Mouse (Mus musculus) adrenal gland, postnatal 14 days (tissue): ENCODE data around the gene Tmem110. TPM values are rescaled to one million over a fixed set of nuclear protein-coding genes. Genes with fewer than 3 reads are reported as not detected.

ENCODE experiments used
- DNase-seq: peaks from one replicate; pipeline ENCODE4 v3.0.0; 2021; ENCODE audit warnings: mixed read lengths
- total RNA-seq: library from RNA; stranded (reverse); gene quantifications from 2 replicates; pipeline ENCODE4 v1.2.3, GENCODE M21; 2021

Tmem110 gene
- total RNA-seq, 1 experiment from 2014 or later = 18.1 TPM

GRCm38 (mm10) chr14:30862368-30862767, 37.0 kb downstream of the Tmem110 start:
- DNase-seq = no peak

DNA sequence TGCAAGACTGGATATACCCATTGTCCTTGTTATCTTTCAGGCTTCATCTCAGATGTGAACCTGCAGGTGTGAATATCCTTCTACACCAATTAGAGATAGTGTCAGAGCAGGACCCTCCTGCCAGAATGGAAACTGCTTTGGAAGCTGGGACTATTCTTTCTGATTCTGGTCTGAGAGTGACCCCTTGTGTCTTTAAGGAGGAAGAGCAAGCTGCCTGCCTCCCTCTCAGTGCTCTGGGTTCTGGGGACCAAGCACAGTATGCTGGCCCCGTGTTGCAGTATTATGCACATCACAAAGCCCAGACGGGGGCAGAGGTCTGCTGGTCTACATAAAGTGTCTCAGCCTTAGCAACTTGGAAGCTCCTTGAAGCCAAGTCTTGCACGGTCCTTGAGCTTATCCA, 39.9 kb downstream of the Tmem110 start:
- no peak for DNase-seq

DNA sequence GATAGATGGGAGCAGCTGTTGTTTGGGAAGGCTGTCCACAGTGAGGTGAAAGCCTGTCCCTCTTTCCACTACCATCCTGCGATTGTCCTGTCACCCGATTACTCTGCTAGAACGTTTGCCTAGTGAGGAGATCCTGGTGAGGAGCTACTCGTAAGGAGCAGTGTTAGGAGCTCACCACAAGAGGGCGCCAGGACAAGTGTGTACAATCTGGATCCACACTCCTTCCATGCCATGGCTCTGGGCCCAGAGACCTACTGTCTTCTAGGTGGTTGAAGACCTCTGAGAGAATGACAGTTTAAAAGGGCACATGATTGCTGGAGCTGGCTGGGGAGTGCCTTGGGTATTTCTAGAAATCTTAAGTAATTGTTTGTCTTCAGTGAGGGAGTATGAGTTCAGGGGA, 41.7 kb downstream of the Tmem110 start:
- DNase-seq = peak; percentile 89

DNA sequence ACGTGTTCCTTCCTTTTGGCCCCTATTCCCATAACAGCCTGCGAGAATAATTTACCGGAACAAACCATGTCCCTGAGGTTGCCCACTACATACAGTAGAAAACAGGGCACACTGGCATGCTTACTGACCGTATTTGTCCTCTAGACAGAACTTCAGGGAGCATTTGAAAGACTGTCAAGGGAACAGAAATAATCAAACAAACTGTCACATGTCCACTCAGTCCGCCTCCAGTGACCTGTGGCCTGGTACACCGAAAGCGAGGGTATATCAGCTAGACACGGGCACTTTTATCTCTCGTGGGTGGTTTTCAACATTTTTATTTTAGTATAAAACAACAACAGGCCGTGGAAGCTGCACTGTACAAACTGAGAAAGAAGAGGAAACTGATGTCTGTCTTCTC, 43.4 kb downstream of the Tmem110 start:
- DNase-seq = no peak

GRCm38 (mm10) chr14:30869391-30869801, 44.0 kb downstream of the Tmem110 start:
- peak; percentile 56 for DNase-seq

- DNase-seq = no peak
Observed at GRCm38 (mm10) chr14:30870206-30871147, 45.1 kb downstream of the Tmem110 start.

DNA sequence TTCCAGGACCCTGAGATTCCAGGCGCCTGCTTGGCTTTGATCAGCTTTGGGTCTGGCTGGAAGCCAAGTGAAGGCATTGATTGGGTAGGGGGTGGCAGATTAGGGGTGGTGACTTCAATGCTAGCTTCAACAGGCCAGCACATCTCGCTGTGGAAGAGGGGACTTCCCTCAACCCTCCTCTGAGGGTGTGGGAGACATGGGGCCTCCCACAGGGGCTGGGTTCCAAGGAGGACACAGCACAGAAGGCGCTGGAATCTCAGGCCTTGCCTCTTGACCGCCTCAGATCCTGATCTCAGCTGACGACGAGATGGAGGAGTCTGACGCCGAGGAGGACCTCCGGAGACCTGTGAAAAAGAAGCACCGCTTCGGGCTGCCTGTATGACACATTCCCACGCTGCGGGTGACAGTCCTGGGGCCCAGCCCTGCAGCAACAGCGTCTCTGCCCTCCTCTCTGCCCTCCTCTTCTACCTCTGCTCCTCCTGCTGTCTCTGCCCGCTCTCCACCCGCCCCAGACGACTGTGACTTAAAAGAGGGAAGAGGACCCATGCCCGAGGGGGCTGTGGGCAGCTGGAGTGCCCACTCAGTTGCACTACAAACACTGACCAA, 48.8 kb downstream of the Tmem110 start:
- no peak for DNase-seq

GRCm38 (mm10) chr14:30875130-30875865, 49.9 kb downstream of the Tmem110 start:
- no peak for DNase-seq

- DNase-seq = no peak
Observed at GRCm38 (mm10) chr14:30875955-30876354, 50.6 kb downstream of the Tmem110 start.

DNA sequence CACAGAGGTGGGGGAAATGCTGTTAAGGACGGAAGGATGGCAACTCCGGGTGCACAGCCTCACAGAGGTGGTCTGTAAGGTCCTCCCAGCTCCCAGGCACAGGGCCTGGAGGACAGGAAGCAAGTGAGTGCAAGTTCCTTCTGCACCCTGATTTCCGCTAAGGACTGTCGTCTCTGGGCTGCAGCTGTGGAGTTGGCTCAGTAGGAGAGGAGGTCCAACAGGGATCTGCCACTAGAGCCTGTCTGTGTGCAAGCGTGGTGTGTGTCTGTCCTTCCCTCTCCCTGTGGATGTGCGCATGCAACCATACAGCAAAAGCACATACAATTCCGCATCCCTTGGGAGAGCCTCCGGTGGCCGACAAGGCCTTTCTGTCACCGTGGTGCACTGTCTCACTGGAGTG, 51.1 kb downstream of the Tmem110 start:
- DNase-seq = no peak

- DNase-seq = no peak
Observed at GRCm38 (mm10) chr14:30877827-30878226, 52.4 kb downstream of the Tmem110 start.

- no peak for DNase-seq
Observed at GRCm38 (mm10) chr14:30878958-30879571, 53.7 kb downstream of the Tmem110 start, which contains the start of gene Mustn1. Mustn1 (plus strand) TSS chr14:30879200.

DNA sequence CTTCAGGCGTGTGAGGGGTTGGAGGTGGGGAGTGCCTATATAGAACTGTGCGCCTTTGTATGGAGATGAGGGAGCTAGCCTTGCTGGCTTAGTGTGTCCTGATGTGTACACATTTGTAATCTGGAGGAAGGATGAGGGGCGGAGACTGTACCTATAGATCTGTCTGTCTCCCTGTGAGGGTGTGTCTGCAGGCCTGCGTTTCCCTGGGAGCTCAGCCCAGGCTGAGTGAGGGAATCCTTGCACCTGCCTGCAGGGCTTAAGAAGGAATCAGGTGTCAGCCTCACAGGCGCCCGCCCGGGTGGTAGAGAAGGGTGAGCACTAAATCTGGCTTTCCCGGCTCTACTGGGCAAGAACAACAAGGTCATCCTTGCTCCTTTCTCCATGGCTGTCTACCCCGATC, 54.4 kb downstream of the Tmem110 start:
- no peak for DNase-seq

GRCm38 (mm10) chr14:30880251-30880650, 54.9 kb downstream of the Tmem110 start:
- DNase-seq = no peak

- DNase-seq = peak; percentile 78
Observed at GRCm38 (mm10) chr14:30880811-30881717, 55.7 kb downstream of the Tmem110 start.

GRCm38 (mm10) chr14:30881718-30882108, 56.3 kb downstream of the Tmem110 start:
- no peak for DNase-seq

- DNase-seq = no peak
Observed at GRCm38 (mm10) chr14:30885298-30885697, 59.9 kb downstream of the Tmem110 start.

DNA sequence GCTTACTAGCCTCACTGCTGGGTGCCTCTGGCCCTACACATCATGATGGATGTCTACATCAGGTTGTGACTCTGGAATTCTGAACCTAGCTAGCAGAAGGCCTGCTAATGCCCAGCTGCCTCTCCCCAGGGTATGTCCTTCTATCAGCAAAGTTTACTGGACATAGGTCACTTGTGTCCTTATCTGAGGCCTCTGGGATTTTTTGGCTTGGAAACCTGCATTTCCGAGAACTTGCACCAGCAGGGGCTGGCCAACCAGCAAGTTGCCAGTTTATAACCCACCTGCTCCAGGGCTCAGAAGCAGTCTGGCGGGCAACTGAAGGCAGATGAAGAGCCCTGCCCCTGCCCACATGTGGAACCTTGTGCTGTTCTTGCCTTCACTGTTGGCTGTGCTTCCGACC, 60.8 kb downstream of the Tmem110 start, which contains the start of gene Itih4:
TSS of gene Itih4 (plus strand) at position 273 of the 400 bp plus-strand sequence.
- no peak for DNase-seq

- peak; percentile 81 for DNase-seq
Observed at GRCm38 (mm10) chr14:30888271-30888732, 62.9 kb downstream of the Tmem110 start.

- DNase-seq = no peak
Observed at GRCm38 (mm10) chr14:30899972-30900371, 74.6 kb downstream of the Tmem110 start.

DNA sequence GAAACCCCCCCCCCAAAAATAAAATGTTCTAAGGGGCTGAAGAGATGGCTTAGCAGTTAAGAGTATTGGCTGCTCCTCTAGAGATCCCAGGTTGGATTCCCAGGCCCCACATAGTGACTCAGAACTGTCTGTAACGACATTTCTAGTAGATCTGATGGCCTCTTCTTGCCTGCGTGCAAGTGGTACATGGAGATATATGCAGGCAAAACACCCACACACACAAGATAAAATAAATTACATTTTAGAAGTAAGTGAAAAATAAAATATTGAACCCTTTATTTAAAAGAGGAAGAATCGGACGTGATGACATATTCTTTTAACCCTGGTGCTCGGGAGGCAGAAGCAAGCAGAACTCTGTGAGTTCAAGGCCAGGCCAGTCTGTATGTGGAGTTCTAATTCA, 77.2 kb downstream of the Tmem110 start:
- DNase-seq = no peak
